Mouse (Mus musculus): ENCODE data around the gene Wdr54. TPM values are rescaled to one million over a fixed set of nuclear protein-coding genes. Genes with fewer than 3 reads are reported as not detected.

Wdr54 gene
- 10 to 100 TPM; 29.0 to 31.6 TPM for total RNA-seq (2021)
- long read RNA-seq, experiment 1, full-length matches to known transcripts: 1 of 21 reads
- long read RNA-seq, experiment 1, partial matches to known transcripts: 3 of 21 reads
- long read RNA-seq, experiment 1, other reads (novel, unspliced or antisense): 17 of 21 reads
- long read RNA-seq, experiment 2, partial matches to known transcripts: 3 of 13 reads
- long read RNA-seq, experiment 2, other reads (novel, unspliced or antisense): 10 of 13 reads

DNA sequence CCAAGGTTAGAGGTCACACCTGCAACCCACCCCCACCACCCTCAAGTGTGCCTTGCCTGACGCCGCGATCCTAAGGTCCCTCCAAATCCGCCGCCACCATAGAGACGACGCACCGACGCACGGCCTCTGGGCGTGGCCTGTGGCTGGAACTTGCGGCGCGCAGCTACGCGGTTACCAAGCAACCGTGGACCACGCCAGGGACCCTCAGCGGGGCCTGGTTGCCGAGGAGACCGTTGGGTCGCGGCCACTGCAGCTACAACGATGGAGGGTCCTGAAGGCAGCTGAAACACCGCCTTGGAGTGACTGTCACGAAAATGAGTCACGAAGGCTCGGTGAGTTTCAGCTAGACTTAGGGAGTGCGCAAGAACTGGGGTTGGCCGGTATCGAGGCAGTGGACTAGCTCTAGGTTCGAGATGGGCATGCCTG lies at the start of gene Wdr54, which contains the start of gene 1700003E16Rik:
Gene Wdr54 (minus strand): TSS at position 139 of the 426 bp plus-strand sequence.
Gene 1700003E16Rik (plus strand): TSS at position 146 of the 426 bp plus-strand sequence.
- peak; percentile 78 to 82 for DNase-seq (ENCODE audit: low spot score in 2 of 2)
- intact Hi-C loops (cut with DNase I): loop anchor here (5.0 kb wide), 1 partner anchor 39 kb away; the partner anchor contains the start of gene Mogs

GRCm38 (mm10) chr6:83205851-83206250 lies 49.7 kb upstream of the Wdr54 start:
- intact Hi-C loops (cut with DNase I): no loop called here
- no peak for DNase-seq (ENCODE audit: low spot score in 2 of 2)

GRCm38 (mm10) chr6:83203320-83203719 lies 47.1 kb upstream of the Wdr54 start:
- peak in 1 of 2 experiments; percentile 39 for DNase-seq (ENCODE audit: low spot score in 2 of 2)
- intact Hi-C loops (cut with DNase I): no loop called here

GRCm38 (mm10) chr6:83197345-83198004 lies 41.3 kb upstream of the Wdr54 start:
- peak; percentile 74 to 85 for DNase-seq (ENCODE audit: low spot score in 2 of 2)
- intact Hi-C loops (cut with DNase I): no loop called here

DNA sequence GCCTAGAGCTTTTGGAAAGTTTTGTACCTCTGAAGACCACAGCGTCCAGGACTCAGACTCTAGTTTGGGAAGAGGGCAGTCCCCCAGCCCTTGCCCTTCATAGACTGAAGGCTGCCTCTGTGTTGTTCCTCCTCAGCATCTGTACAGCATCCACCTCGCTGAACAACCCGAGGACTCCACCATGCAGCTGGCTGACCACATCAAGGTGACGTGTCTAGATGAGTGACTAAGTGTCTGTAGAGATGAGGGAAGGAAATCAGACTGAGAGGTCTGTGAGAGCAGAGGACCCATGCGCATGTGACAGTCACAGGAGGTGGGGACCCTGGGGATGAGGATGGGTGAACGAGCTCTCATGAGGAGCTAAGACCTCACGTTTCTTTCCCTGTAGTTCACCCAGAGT lies 37.4 kb upstream of the Wdr54 start:
- intact Hi-C loops (cut with DNase I): no loop called here
- DNase-seq (ENCODE audit: low spot score in 2 of 2): no peak

DNA sequence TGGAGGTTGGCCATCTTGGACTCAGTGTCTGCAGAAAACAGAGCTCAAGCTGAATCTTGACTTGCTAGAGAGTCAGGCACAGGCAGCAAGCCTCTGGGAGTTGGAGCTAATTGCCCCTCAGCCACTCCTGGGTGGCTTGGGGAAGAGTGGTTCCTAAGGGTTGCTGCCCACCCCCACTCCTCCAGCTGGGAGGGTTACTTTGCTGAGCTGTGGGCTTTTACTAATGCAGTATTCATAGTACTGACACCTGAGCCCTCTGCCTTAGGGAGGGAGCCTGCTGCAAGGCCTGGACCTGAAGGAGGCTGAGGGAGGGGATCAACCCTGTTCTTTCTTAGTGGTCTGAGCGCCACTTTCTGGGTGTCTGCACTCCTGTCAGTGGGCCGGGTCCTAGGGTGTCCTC lies 30.7 kb upstream of the Wdr54 start:
- intact Hi-C loops (cut with DNase I): no loop called here

GRCm38 (mm10) chr6:83185895-83186861 lies 30.0 kb upstream of the Wdr54 start:
- intact Hi-C loops (cut with DNase I): no loop called here

More for the DNA sequence above, 30.7 kb upstream of the Wdr54 start:
- no peak for DNase-seq (ENCODE audit: low spot score in 2 of 2)

GRCm38 (mm10) chr6:83184858-83185435 lies 28.8 kb upstream of the Wdr54 start:
- no peak for DNase-seq (ENCODE audit: low spot score in 2 of 2)

More at GRCm38 (mm10) chr6:83185895-83186861, 30.0 kb upstream of the Wdr54 start:
- peak; percentile 90 to 92 for DNase-seq (ENCODE audit: low spot score in 2 of 2)

DNA sequence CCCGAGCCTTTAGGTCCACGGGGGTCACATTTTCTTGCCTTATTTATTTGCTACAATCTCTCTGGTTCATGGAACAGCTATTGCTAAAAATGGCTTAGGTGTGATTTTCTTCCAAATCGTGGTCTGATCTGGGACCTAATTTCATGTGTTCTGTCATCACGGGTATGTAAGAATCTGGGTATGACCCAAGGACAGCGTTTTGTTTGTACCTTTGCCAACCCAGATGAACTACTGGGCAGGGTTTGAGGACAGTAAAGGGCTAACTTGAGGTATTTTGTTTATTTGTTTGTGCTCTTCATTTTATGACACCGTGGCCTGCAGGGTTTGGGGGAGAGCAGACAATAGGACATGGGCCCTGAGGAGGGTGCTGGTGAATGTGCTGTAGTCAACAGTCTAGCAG lies 24.4 kb upstream of the Wdr54 start:
- intact Hi-C loops (cut with DNase I): no loop called here
- no peak for DNase-seq (ENCODE audit: low spot score in 2 of 2)

More at GRCm38 (mm10) chr6:83184858-83185435, 28.8 kb upstream of the Wdr54 start:
- intact Hi-C loops (cut with DNase I): no loop called here

- intact Hi-C loops (cut with DNase I): no loop called here
These were observed 23.4 kb upstream of the Wdr54 start for GRCm38 (mm10) chr6:83179390-83180117.

GRCm38 (mm10) chr6:83175996-83176395 lies 19.8 kb upstream of the Wdr54 start:
- DNase-seq (ENCODE audit: low spot score in 2 of 2): no peak
- intact Hi-C loops (cut with DNase I): no loop called here

More at GRCm38 (mm10) chr6:83179390-83180117, 23.4 kb upstream of the Wdr54 start:
- peak; percentile 73 to 79 for DNase-seq (ENCODE audit: low spot score in 2 of 2)

DNA sequence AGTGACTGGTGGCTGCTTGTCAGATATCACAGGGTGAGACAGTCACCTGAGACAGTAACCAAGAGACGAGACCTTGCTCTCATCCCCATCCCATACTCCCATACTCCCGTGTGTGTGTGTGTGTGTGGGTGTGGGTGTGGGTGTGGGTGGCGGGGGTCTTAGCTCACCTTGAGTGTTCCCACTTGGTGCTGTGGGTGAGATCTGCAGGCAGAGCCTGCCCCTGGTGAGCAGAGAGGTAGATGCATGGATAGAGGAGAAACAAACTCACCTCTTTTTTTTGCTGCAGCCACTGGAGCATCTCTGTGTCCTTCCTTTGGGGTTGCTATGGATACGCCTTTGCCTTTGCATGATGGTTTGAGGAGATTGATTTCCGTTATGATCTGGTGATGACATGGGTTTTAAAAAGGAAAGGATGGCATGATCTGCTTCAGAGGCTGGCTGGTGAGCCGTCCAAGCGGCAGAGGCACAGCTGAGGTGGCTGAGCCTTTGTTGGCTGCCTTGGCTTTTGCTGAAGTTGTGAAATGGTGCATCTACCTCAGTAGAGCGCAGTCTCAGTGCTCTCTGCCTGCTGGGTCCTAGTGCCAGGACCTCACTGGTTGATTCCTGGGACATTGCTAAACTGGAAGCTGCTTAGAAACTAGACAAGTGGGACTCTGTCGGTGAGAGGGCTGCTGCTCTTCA lies 16.2 kb upstream of the Wdr54 start:
- intact Hi-C loops (cut with DNase I): no loop called here
- DNase-seq (ENCODE audit: low spot score in 2 of 2): peak; percentile 69 to 70

GRCm38 (mm10) chr6:83171063-83171462 lies 14.9 kb upstream of the Wdr54 start:
- intact Hi-C loops (cut with DNase I): no loop called here
- DNase-seq (ENCODE audit: low spot score in 2 of 2): peak; percentile 36 to 80

- no peak for DNase-seq (ENCODE audit: low spot score in 2 of 2)
- intact Hi-C loops (cut with DNase I): no loop called here
These were observed 13.7 kb upstream of the Wdr54 start for GRCm38 (mm10) chr6:83169872-83170271.

GRCm38 (mm10) chr6:83166243-83166630 lies 10.0 kb upstream of the Wdr54 start:
- intact Hi-C loops (cut with DNase I): no loop called here
- DNase-seq (ENCODE audit: low spot score in 2 of 2): no peak

DNA sequence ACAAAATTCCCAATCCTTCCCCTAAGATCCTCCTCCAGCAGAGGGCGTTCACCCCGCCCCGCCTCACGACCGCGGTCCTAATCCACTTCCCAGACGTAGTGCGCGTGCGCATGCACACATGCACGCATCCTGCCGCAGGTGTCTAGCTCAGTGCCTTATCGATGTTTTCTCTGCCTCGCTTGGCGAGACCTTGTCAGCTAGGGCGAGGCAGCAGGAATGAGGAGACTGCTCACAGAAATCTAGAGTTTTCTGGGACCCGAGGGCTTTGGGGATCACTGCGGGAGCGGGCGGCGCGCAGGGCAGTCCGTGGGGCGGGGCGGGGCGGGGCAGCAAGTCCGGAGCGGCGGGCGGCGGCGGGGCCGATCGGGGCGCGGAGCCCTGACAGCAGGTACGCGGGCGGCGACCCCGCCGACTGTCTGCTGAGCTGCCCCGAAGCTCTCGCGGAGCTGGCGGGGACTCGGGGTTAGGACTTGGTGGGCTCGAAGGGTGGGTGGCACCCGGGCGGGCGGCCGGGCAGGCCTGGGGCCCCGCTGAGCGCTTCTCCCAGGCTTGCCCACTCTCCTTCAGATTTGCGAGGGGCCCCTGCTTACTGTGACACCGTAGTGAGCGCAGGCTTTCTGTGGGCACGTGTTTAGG lies 9.5 kb upstream of the Wdr54 start, which contains the start of gene Dctn1:
Gene Dctn1 (plus strand): TSS at position 314 of the 636 bp plus-strand sequence.
- DNase-seq (ENCODE audit: low spot score in 2 of 2): peak; percentile 94
- intact Hi-C loops (cut with DNase I): no loop called here

DNA sequence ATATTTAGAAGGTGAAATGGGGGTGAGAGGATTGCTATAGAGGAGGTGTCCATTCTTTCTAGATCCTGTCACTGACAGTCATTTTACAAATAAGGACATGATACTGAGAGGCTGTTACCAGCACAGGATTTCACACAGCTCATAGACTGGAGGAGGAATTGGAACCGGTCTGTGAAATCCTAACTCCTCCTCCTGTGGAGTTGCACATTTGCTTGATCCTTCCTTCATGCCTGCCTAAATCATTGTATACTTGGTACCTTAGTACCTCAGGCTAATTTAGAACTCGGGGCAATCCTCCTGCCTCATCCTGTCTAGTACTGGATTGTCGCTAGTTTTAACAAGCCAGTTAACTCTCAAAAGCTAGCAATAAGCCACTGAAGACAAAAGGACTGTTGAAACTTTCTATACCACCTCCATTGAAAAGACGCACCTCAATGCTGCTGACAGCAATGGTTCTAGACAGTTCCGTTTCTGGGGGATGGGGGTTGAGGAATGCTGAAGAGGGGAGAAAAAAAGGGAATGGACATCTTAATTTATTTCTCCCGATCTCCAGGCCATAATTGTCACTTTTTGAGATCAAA lies 8.9 kb upstream of the Wdr54 start:
- DNase-seq (ENCODE audit: low spot score in 2 of 2): no peak
- intact Hi-C loops (cut with DNase I): no loop called here
